Mouse (Mus musculus): ENCODE measurements around the gene Grip2.

Gene Grip2

GRCm38 (mm10) chr6:91728939-91729619, 98.0 kb downstream of the Grip2 start:
- DNase-seq (ENCODE audit: low read depth): peak; percentile 54

GRCm38 (mm10) chr6:91727361-91727760, 99.7 kb downstream of the Grip2 start:
- DNase-seq (ENCODE audit: low read depth): no peak

- no peak for DNase-seq (ENCODE audit: low read depth)
These were observed 105.8 kb downstream of the Grip2 start for GRCm38 (mm10) chr6:91721215-91721701.

GRCm38 (mm10) chr6:91720588-91721214, 106.3 kb downstream of the Grip2 start:
- DNase-seq (ENCODE audit: low read depth): no peak

GRCm38 (mm10) chr6:91719865-91720533, 107.1 kb downstream of the Grip2 start:
- no peak for DNase-seq (ENCODE audit: low read depth)

GRCm38 (mm10) chr6:91719042-91719747, 107.9 kb downstream of the Grip2 start:
- no peak for DNase-seq (ENCODE audit: low read depth)

- no peak for DNase-seq (ENCODE audit: low read depth)
These were observed 108.4 kb downstream of the Grip2 start for GRCm38 (mm10) chr6:91718603-91719002.

GRCm38 (mm10) chr6:91718067-91718466, 109.0 kb downstream of the Grip2 start:
- no peak for DNase-seq (ENCODE audit: low read depth)

- DNase-seq (ENCODE audit: low read depth): no peak
These were observed 110.9 kb downstream of the Grip2 start for GRCm38 (mm10) chr6:91715988-91716810.

- no peak for DNase-seq (ENCODE audit: low read depth)
These were observed 112.0 kb downstream of the Grip2 start for GRCm38 (mm10) chr6:91715023-91715422.

- DNase-seq (ENCODE audit: low read depth): no peak
These were observed 113.6 kb downstream of the Grip2 start for GRCm38 (mm10) chr6:91713370-91713896.

- DNase-seq (ENCODE audit: low read depth): no peak
These were observed 114.2 kb downstream of the Grip2 start for GRCm38 (mm10) chr6:91712855-91713331.

GRCm38 (mm10) chr6:91712097-91712854, 114.8 kb downstream of the Grip2 start:
- no peak for DNase-seq (ENCODE audit: low read depth)
